Mouse (Mus musculus): ENCODE data around the gene Cacfd1. TPM values are rescaled to one million over a fixed set of nuclear protein-coding genes. Genes with fewer than 3 reads are reported as not detected.

The Cacfd1 gene
- polyA plus RNA-seq, 1 experiment, result 18.4 TPM

DNA sequence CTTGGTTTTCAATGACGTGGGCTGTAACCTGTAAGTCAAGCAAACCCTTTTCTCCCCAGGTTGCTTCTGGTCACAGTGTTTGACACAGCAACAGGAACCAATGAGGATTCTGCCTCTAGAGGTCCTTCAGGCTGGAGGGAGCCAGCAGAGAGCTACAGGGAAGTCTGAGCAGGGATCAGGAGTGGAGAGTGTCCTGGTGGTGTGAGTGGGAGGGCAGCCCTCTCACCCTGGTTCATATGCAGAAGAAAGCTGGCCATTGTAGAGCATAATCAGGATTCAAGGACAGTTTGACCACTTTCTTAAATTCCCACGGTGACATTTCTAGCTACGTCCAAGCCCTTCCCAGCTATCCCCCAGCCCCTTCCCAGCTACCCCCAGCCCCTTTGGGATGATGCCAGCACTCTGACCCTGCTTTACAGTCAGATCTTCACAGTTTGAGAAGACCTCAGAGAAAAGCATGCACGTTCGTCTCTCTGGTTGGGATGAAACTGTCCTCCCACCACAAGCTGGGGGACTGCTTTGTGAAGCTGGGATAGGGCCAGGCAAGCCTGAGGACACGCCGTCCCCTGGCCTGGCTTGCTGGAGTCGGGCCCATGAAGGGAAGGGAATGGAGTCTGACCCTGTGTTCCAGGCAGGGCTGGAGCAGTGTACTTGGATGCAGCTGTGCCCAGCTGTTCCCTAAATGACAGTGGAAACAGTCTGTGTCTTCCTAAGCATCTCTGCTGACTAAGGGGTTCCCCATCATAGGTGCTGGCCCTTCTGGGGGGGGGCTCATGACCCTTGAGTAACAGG, 36.4 kb downstream of the Cacfd1 start:
- H3ac ChIP-seq (ENCODE audit: control insufficient read depth, insufficient read length, low read depth), result no peak overlapping the region
- H3K27me3 ChIP-seq (ENCODE audit: control insufficient read depth, insufficient read depth, insufficient read length), result peaks cover 63% of the 10 kb centered on the region
- no peak for TF ChIP-seq FOSL1 (IDR thresholded peaks at IDR 0.05; ENCODE audit: insufficient read depth, low read length, poor library complexity, severe bottlenecking)
- H3K4me3 ChIP-seq (ENCODE audit: insufficient read depth, poor library complexity, severe bottlenecking), result no peak overlapping the region
- H3K36me3 ChIP-seq (ENCODE audit: control insufficient read depth, insufficient read depth), result no peaks in the 10 kb centered on the region
- no peaks in the 10 kb centered on the region for H3K79me3 ChIP-seq (ENCODE audit: low read depth)
- H3K79me2 ChIP-seq (ENCODE audit: control insufficient read depth, insufficient read depth), result no peaks in the 10 kb centered on the region

DNA sequence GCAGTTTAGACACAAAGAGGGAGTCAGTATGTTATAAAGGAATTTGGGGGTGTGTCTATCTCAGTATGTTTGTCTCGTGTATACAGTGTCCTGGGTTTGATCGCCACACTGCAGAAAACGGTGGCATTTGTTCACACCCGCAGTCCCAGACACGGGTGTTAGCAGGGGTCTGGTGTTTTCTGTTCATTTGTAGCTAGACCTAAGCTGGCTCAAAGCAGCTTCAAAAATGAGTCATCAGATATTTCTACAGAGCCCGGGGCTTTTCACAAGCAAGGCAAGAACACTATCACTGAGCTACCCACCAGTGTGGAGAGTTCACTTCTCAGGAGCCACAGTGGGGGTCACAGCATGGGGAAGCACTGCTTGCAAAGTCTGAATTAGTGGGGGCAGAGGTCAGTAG, 39.7 kb downstream of the Cacfd1 start:
- no peak for TF ChIP-seq CTCF (IDR thresholded peaks at IDR 0.05; ENCODE audit: control insufficient read depth, insufficient read depth, insufficient read length)
- TF ChIP-seq MAX (IDR thresholded peaks at IDR 0.05), result no peak
- no peak for TF ChIP-seq MYOD1 (IDR thresholded peaks at IDR 0.05; ENCODE audit: control insufficient read depth, insufficient read length, low read depth)
- no peak for TF ChIP-seq USF1 (IDR thresholded peaks at IDR 0.05; ENCODE audit: low read depth)
- no peak for TF ChIP-seq MYOG (IDR thresholded peaks at IDR 0.05; ENCODE audit: control insufficient read depth, extremely low read depth, insufficient read length)
- TF ChIP-seq FOSL1 (IDR thresholded peaks at IDR 0.05; ENCODE audit: insufficient read depth, low read length, poor library complexity, severe bottlenecking), result no peak
- no peak for TF ChIP-seq CEBPB (IDR thresholded peaks at IDR 0.05; ENCODE audit: low read depth)
- no peaks in the 10 kb centered on the region for H3K79me2 ChIP-seq (ENCODE audit: control insufficient read depth, insufficient read depth)
- no peak overlapping the region for H3K4me3 ChIP-seq (ENCODE audit: insufficient read depth, poor library complexity, severe bottlenecking)
- H3K79me3 ChIP-seq (ENCODE audit: low read depth), result no peaks in the 10 kb centered on the region
- peaks cover 56% of the 10 kb centered on the region for H3K27me3 ChIP-seq (ENCODE audit: control insufficient read depth, insufficient read depth, insufficient read length)
- H3K36me3 ChIP-seq (ENCODE audit: control insufficient read depth, insufficient read depth), result no peaks in the 10 kb centered on the region
- H3ac ChIP-seq (ENCODE audit: control insufficient read depth, insufficient read length, low read depth), result no peak overlapping the region

DNA sequence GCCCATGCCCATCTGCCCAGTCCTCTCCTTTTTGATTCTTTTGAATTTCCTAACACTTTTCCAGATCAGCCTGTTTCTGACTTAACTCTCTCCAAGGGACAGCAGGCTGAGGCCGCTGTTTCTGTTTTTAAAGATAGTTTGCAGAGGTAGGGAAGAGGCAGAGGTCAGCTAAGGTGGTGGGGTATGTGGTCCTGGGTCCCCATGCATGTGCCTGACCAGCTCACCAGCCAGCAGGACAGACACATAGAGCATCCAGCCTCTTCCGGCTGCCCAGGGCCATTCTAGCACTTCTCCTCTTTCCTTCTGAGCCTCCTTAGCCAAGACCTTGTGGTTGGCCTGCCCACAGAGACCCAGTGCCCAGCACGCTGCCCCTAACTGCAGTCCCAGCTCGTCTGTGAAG, 48.5 kb downstream of the Cacfd1 start:
- no peak overlapping the region for H3K4me3 ChIP-seq (ENCODE audit: insufficient read depth, poor library complexity, severe bottlenecking)
- H3K27me3 ChIP-seq (ENCODE audit: control insufficient read depth, insufficient read depth, insufficient read length), result peaks cover 11% of the 10 kb centered on the region
- H3K79me3 ChIP-seq (ENCODE audit: low read depth), result no peaks in the 10 kb centered on the region
- H3K36me3 ChIP-seq (ENCODE audit: control insufficient read depth, insufficient read depth), result no peaks in the 10 kb centered on the region
- TF ChIP-seq MAX (IDR thresholded peaks at IDR 0.05) (no peak), MYOG (IDR thresholded peaks at IDR 0.05; ENCODE audit: control insufficient read depth, extremely low read depth, insufficient read length) (no peak), MYOD1 (IDR thresholded peaks at IDR 0.05; ENCODE audit: control insufficient read depth, insufficient read length, low read depth) (no peak), CTCF (IDR thresholded peaks at IDR 0.05; ENCODE audit: control insufficient read depth, insufficient read depth, insufficient read length) (no peak), FOSL1 (IDR thresholded peaks at IDR 0.05; ENCODE audit: insufficient read depth, low read length, poor library complexity, severe bottlenecking) (no peak), CEBPB (IDR thresholded peaks at IDR 0.05; ENCODE audit: low read depth) (no peak), USF1 (IDR thresholded peaks at IDR 0.05; ENCODE audit: low read depth) (no peak)
- H3ac ChIP-seq (ENCODE audit: control insufficient read depth, insufficient read length, low read depth), result no peak overlapping the region
- no peaks in the 10 kb centered on the region for H3K79me2 ChIP-seq (ENCODE audit: control insufficient read depth, insufficient read depth)

DNA sequence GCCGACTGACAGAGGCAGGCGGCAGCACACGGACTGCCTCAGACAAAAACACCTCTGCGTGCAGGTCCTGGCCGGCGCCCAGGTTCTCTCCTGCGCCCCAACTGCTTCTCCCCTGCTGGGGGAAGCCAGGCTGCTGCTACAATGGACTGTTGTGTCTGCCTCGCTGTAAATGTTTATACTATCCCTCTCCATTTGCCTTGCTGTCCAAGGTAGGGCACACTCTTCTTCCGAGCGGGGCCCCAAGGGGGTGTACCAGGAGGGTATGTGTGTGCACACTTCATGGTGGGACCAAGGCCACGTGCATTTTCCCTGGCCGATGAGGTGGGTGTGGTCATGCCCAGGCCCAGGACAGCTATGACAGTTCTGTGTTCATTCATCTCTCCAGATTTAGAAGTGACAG, 49.0 kb downstream of the Cacfd1 start:
- no peaks in the 10 kb centered on the region for H3K36me3 ChIP-seq (ENCODE audit: control insufficient read depth, insufficient read depth)
- no peaks in the 10 kb centered on the region for H3K79me3 ChIP-seq (ENCODE audit: low read depth)
- H3ac ChIP-seq (ENCODE audit: control insufficient read depth, insufficient read length, low read depth), result no peak overlapping the region
- H3K79me2 ChIP-seq (ENCODE audit: control insufficient read depth, insufficient read depth), result no peaks in the 10 kb centered on the region
- no peak for TF ChIP-seq MAX (IDR thresholded peaks at IDR 0.05)
- no peak for TF ChIP-seq CTCF (IDR thresholded peaks at IDR 0.05; ENCODE audit: control insufficient read depth, insufficient read depth, insufficient read length)
- TF ChIP-seq MYOG (IDR thresholded peaks at IDR 0.05; ENCODE audit: control insufficient read depth, extremely low read depth, insufficient read length), result no peak
- TF ChIP-seq CEBPB (IDR thresholded peaks at IDR 0.05; ENCODE audit: low read depth), result no peak
- H3K27me3 ChIP-seq (ENCODE audit: control insufficient read depth, insufficient read depth, insufficient read length), result peaks cover 7% of the 10 kb centered on the region
- H3K4me3 ChIP-seq (ENCODE audit: insufficient read depth, poor library complexity, severe bottlenecking), result no peak overlapping the region

DNA sequence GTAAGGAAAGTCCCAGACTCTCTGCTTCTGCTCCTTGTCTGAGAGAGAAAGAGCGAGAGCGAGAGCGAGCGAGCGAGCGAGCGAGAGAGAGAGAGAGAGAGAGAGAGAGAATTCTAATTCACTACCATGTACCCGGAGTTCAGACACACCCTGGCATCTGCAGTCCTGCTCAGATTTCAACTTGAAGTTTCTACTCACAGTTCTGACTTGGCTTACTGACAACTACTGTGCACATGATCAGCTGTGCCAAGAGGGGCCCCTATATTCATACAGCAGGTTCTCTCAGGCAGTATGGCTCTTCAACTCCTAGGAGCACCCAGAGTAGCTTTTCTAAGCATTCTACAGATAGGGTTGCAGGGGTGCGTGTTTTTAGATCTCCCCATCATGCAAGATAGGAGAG, 49.5 kb downstream of the Cacfd1 start:
- H3K27me3 ChIP-seq (ENCODE audit: control insufficient read depth, insufficient read depth, insufficient read length), result peaks cover 7% of the 10 kb centered on the region
- H3K4me3 ChIP-seq (ENCODE audit: insufficient read depth, poor library complexity, severe bottlenecking), result no peak overlapping the region
- no peak overlapping the region for H3ac ChIP-seq (ENCODE audit: control insufficient read depth, insufficient read length, low read depth)
- H3K36me3 ChIP-seq (ENCODE audit: control insufficient read depth, insufficient read depth), result no peaks in the 10 kb centered on the region
- no peaks in the 10 kb centered on the region for H3K79me3 ChIP-seq (ENCODE audit: low read depth)
- no peaks in the 10 kb centered on the region for H3K79me2 ChIP-seq (ENCODE audit: control insufficient read depth, insufficient read depth)
- TF ChIP-seq CEBPB (IDR thresholded peaks at IDR 0.05; ENCODE audit: low read depth), result no peak
- no peak for TF ChIP-seq MYOG (IDR thresholded peaks at IDR 0.05; ENCODE audit: control insufficient read depth, extremely low read depth, insufficient read length)
- TF ChIP-seq FOSL1 (IDR thresholded peaks at IDR 0.05; ENCODE audit: insufficient read depth, low read length, poor library complexity, severe bottlenecking), result no peak
- TF ChIP-seq USF1 (IDR thresholded peaks at IDR 0.05; ENCODE audit: low read depth), result no peak
- TF ChIP-seq CTCF (IDR thresholded peaks at IDR 0.05; ENCODE audit: control insufficient read depth, insufficient read depth, insufficient read length), result no peak
- no peak for TF ChIP-seq MYOD1 (IDR thresholded peaks at IDR 0.05; ENCODE audit: control insufficient read depth, insufficient read length, low read depth)
- no peak for TF ChIP-seq MAX (IDR thresholded peaks at IDR 0.05)

DNA sequence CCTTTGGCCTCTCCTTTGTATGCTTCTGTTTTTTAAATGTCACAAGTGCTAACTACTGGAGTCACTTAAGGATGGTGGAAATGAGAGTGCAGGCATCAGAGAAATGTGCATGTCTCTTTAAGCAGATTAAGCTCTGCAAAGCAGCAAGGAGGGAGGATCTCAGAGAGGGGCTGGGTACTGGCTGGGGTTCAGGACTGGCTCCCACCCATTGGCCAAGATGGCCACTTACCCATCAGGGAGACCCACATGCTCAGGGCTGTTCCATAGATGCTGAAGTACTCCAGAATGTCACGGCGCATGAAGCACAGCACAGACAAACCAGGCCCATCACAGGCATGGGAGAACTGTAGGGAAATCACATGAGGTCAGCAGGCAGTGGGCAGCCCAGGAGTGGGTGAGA, 57.4 kb downstream of the Cacfd1 start:
- Histone ChIP-seq H3K79me2 (ENCODE audit: control insufficient read depth, insufficient read depth) (no peaks in the 10 kb centered on the region), H3K36me3 (ENCODE audit: control insufficient read depth, insufficient read depth) (no peaks in the 10 kb centered on the region), H3K27me3 (ENCODE audit: control insufficient read depth, insufficient read depth, insufficient read length) (no peaks in the 10 kb centered on the region), H3ac (ENCODE audit: control insufficient read depth, insufficient read length, low read depth) (no peak overlapping the region), H3K4me3 (ENCODE audit: insufficient read depth, poor library complexity, severe bottlenecking) (no peak overlapping the region), H3K79me3 (ENCODE audit: low read depth) (no peaks in the 10 kb centered on the region)
- no peak for TF ChIP-seq CEBPB (IDR thresholded peaks at IDR 0.05; ENCODE audit: low read depth)
- TF ChIP-seq CTCF (IDR thresholded peaks at IDR 0.05; ENCODE audit: control insufficient read depth, insufficient read depth, insufficient read length), result no peak
- TF ChIP-seq MYOG (IDR thresholded peaks at IDR 0.05; ENCODE audit: control insufficient read depth, extremely low read depth, insufficient read length), result no peak
- TF ChIP-seq MAX (IDR thresholded peaks at IDR 0.05), result no peak
- TF ChIP-seq MYOD1 (IDR thresholded peaks at IDR 0.05; ENCODE audit: control insufficient read depth, insufficient read length, low read depth), result no peak
- TF ChIP-seq FOSL1 (IDR thresholded peaks at IDR 0.05; ENCODE audit: insufficient read depth, low read length, poor library complexity, severe bottlenecking), result no peak
- TF ChIP-seq USF1 (IDR thresholded peaks at IDR 0.05; ENCODE audit: low read depth), result no peak
